Mouse (Mus musculus) midbrain, embryonic 15.5 days (tissue): ENCODE data around the gene Pbld2. TPM values are rescaled to one million over a fixed set of nuclear protein-coding genes. Genes with fewer than 3 reads are reported as not detected.

Source experiments
- ATAC-seq: fragments of 200-750 bp; cut with Nextera tagmentation; replicated peaks from 2 replicates; pipeline ENCODE4 v1.8.0; 2017; ENCODE audit warnings: moderate TSS enrichment
- H3K27ac ChIP-seq: fragments of 300-500 bp; sonication (generic); 2 replicates; pipeline ENCODE4 v1.5.1; 2015; ENCODE audit warnings: mild to moderate bottlenecking, inconsistent platforms
- H3K27me3 ChIP-seq: fragments of 300-500 bp; sonication (generic); replicated peaks from 2 replicates; pipeline ENCODE4 v1.6.1; 2015; ENCODE audit warnings: inconsistent platforms
- H3K36me3 ChIP-seq: fragments of 300-500 bp; sonication (generic); replicated peaks from 2 replicates; pipeline ENCODE4 v1.6.1; 2015; ENCODE audit warnings: inconsistent platforms
- H3K4me1 ChIP-seq: fragments of 300-500 bp; sonication (generic); 2 replicates; pipeline ENCODE4 v1.6.1; 2015; ENCODE audit warnings: inconsistent platforms
- H3K4me2 ChIP-seq: fragments of 300-500 bp; sonication (generic); 2 replicates; pipeline ENCODE4 v1.6.1; 2015; ENCODE audit warnings: inconsistent platforms, mild to moderate bottlenecking, moderate library complexity
- H3K4me3 ChIP-seq: fragments of 300-500 bp; sonication (generic); 2 replicates; pipeline ENCODE4 v1.5.1; 2015; ENCODE audit warnings: mild to moderate bottlenecking, inconsistent platforms
- H3K9ac ChIP-seq: fragments of 300-500 bp; sonication (generic); 2 replicates; pipeline ENCODE4 v1.6.1; 2015; ENCODE audit warnings: mild to moderate bottlenecking, inconsistent platforms
- H3K9me3 ChIP-seq: fragments of 300-500 bp; sonication (generic); 2 replicates; pipeline ENCODE4 v1.6.1; 2016; ENCODE audit warnings: inconsistent platforms
- WGBS: fragments of 180-500 bp; shearing (Covaris S2); methylation state at CpG from one replicate; pipeline ENCODE4 v1.1.7; 2015; ENCODE audit warnings: mixed read lengths; 5-methylcytosine and 5-hydroxymethylcytosine counted together
- polyA plus RNA-seq: library from polyadenylated mRNA; unstranded; fragments of >200 nt; fragmentation: Nextera tagmentation; extraction: Ambion mirVana; gene quantifications from 2 replicates; pipeline ENCODE4 v1.2.1, GENCODE M21; 2015

The Pbld2 gene
- polyA plus RNA-seq, 1 experiment from 2014 or later, result 1.1 TPM

DNA sequence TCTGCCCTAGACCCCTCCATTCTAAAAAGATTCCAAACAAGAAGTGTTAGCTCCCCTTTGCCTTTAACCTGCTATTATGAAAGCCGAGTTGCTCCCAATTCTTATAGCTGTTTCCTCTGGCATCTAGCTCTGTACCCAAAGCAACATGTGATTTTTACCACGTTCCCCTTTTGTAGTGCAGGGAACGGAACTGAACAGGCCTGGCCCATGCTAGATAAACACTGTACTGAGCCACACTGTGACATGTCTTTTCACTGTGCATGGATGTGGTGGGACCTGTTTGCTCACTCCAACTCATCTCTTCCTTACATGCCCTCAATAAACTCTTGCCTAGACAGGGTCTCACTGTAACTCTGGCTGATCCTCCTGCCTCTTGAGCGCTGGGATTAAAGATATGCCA is 13.8 kb upstream of the Pbld2 start:
- Histone ChIP-seq H3K36me3 (peaks cover 54% of the 10 kb centered on the region), H3K4me2 (no peak overlapping the region), H3K27ac (no peak overlapping the region), H3K9me3 (no peaks in the 10 kb centered on the region), H3K9ac (no peak overlapping the region), H3K4me3 (no peak overlapping the region), H3K27me3 (no peaks in the 10 kb centered on the region), H3K4me1 (no peaks in the 10 kb centered on the region)
- 84% methylated on average over 4 of the region's 4 CpGs for WGBS
- no peak for ATAC-seq

DNA sequence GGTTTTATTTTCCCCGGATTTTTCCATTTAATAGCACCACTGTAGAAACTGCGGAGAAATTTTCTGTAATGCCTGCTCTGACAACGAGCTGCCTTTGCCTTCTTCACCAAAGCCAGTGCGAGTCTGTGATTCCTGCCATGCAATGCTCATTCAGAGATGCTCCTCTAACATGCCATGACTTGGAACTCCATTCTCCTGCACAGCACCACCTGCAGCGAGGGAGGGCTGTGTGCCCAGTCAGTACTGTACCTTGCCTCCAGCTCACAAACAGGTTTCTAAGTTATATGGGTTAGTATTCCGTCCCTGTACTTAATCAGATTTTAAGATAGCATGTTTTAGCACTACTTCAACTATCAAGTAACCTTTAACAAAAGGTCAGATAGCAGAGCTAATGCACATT is 12.6 kb upstream of the Pbld2 start:
- Histone ChIP-seq H3K4me3 (no peak overlapping the region), H3K4me2 (no peak overlapping the region), H3K4me1 (no peaks in the 10 kb centered on the region), H3K27me3 (no peaks in the 10 kb centered on the region), H3K36me3 (peaks cover 65% of the 10 kb centered on the region), H3K9ac (no peak overlapping the region), H3K27ac (no peak overlapping the region), H3K9me3 (no peaks in the 10 kb centered on the region)
- 92% methylated on average over 6 of the region's 6 CpGs for WGBS
- no peak for ATAC-seq

DNA sequence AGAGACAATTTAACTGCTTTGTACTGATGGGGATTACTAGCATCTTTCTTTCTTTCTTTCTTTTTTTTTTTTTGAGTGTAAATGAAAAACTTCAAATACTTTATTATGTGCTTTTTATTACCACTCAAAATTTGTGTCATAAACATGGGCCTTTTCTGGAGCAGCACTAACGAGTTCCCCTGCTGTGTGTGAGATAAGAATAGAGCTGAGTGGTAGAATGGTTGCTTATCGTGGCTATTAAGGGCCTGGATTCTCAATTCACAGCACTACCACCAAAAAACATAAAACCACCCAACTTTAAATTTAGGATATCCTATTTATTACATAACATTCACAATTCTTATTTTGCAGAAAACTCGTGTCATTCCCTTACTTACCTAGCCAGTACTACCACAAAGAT is 10.6 kb upstream of the Pbld2 start:
- no peak for ATAC-seq
- Histone ChIP-seq H3K9ac (no peak overlapping the region), H3K4me3 (no peak overlapping the region), H3K36me3 (peaks cover 56% of the 10 kb centered on the region), H3K27me3 (no peaks in the 10 kb centered on the region), H3K9me3 (no peaks in the 10 kb centered on the region), H3K4me1 (peaks cover 6% of the 10 kb centered on the region; the same call in 1 of the 2 replicates), H3K4me2 (no peak overlapping the region), H3K27ac (no peak overlapping the region)
- WGBS, result 84% methylated on average over 3 of the region's 3 CpGs

DNA sequence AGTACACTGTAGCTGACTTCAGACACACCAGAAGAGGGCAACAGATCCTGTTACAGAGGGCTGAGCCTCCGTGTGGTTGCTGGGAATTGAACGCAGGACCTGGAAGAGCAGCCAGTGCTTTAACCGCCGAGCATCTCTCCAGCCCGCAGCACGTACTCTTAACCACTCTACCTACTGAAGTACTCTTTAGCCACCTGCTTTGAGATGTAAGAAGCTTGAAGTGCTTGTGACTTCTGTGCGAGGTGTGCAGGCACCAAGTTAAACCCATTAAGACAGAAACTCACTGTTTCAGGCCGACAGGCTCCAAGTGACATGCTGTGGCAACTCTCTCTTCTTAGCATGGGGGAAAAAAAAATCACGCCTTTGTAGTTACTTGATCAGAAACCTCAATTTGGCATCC is 9.9 kb upstream of the Pbld2 start:
- peaks cover 56% of the 10 kb centered on the region for H3K36me3 ChIP-seq
- no peak overlapping the region for H3K27ac ChIP-seq
- no peaks in the 10 kb centered on the region for H3K27me3 ChIP-seq
- no peak for ATAC-seq
- WGBS, result 87% methylated on average over 9 of the region's 9 CpGs
- H3K9me3 ChIP-seq, result no peaks in the 10 kb centered on the region
- no peak overlapping the region for H3K9ac ChIP-seq
- peaks cover 10% of the 10 kb centered on the region for H3K4me1 ChIP-seq
- no peak overlapping the region for H3K4me3 ChIP-seq
- no peak overlapping the region for H3K4me2 ChIP-seq

DNA sequence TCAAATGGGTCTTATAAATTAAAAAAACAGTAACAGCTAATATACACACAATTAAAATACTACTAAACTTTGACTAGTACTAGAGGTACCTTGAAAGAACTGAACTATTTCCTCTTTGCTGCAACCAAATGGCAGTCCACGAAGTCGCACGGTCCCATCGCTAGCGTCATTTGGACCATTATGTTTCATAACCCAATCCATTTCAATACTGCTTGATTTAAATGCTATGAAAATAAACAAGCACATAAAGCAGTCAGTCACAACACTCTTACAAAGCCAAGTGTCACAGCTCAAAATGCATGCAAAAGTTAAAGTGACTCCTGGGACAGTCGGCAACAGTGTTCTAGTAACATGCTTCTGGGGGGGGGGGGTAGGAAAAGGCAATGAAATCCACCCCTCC is 4.8 kb upstream of the Pbld2 start:
- no peak overlapping the region for H3K9ac ChIP-seq
- 85% methylated on average over 6 of the region's 6 CpGs for WGBS
- ATAC-seq, result no peak
- no peak overlapping the region; the same call in 1 of the 2 replicates for H3K4me2 ChIP-seq
- no peaks in the 10 kb centered on the region for H3K27me3 ChIP-seq
- peaks cover 36% of the 10 kb centered on the region for H3K4me1 ChIP-seq
- H3K9me3 ChIP-seq, result no peaks in the 10 kb centered on the region
- no peak overlapping the region for H3K27ac ChIP-seq
- no peak overlapping the region for H3K4me3 ChIP-seq
- H3K36me3 ChIP-seq, result peaks cover 24% of the 10 kb centered on the region

DNA sequence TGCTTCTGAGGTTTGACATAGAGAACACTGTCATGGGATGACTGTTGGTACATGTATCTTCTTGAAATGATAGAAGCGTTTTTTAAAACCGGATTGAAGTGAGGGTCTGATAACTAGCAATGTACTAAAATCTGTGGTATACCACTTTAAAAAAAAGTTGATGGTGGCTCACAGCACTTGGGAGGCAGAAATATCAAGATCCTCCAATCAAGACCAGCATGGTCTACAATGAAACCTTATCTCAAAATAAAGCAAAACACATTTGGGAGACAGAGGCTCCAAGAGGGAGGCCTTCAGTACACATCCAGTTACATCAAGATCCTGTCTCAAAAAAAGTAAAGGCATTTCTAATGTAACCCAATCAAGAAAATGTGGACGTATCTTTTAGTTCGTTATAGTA is 2.4 kb upstream of the Pbld2 start:
- peak overlapping the region; percentile 98 for H3K9ac ChIP-seq
- peak overlapping the region; percentile 97 for H3K4me3 ChIP-seq
- H3K36me3 ChIP-seq, result peaks cover 8% of the 10 kb centered on the region
- H3K9me3 ChIP-seq, result no peaks in the 10 kb centered on the region
- no peak for ATAC-seq
- no peaks in the 10 kb centered on the region for H3K27me3 ChIP-seq
- H3K27ac ChIP-seq, result no peak overlapping the region
- WGBS, result 28% methylated on average over 4 of the region's 4 CpGs
- H3K4me2 ChIP-seq, result peak overlapping the region; percentile 68
- H3K4me1 ChIP-seq, result peaks cover 53% of the 10 kb centered on the region

DNA sequence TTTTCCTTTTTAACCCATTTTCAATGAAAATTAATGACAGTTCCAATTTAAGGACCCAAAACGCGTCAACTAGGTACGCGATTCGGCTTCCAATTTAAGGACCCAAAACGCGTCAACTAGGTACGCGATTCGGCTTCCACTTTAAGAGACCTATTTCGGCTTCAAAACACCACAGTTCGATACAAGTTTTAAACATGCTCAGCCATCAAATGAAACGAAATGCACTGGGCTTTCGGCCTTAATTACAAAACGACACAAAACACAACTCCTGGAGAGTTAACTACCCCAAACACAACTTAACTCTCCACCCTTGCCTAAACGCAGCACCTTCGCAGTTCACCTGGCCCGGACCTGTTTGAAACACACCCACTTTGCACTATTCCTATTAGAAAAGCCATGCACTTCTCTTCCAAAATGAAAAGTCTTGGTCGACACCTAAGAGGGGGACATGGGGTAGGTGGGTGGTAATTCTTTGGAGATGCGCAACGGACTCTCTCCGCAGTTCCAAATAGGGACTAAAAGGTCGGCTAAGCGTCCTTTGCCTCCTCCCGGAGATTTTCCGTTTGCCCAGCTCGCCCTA is 1.5 kb upstream of the Pbld2 start:
- peak overlapping the region; percentile 68 for H3K4me2 ChIP-seq
- H3K27me3 ChIP-seq, result no peaks in the 10 kb centered on the region
- peak overlapping the region; percentile 98 for H3K9ac ChIP-seq
- peak overlapping the region; percentile 100 for H3K27ac ChIP-seq
- no peaks in the 10 kb centered on the region for H3K36me3 ChIP-seq
- no peak for ATAC-seq
- peaks cover 56% of the 10 kb centered on the region for H3K4me1 ChIP-seq
- no peaks in the 10 kb centered on the region for H3K9me3 ChIP-seq
- WGBS, result under 1% methylated on average over 27 of the region's 27 CpGs
- peak overlapping the region; percentile 97 for H3K4me3 ChIP-seq

DNA sequence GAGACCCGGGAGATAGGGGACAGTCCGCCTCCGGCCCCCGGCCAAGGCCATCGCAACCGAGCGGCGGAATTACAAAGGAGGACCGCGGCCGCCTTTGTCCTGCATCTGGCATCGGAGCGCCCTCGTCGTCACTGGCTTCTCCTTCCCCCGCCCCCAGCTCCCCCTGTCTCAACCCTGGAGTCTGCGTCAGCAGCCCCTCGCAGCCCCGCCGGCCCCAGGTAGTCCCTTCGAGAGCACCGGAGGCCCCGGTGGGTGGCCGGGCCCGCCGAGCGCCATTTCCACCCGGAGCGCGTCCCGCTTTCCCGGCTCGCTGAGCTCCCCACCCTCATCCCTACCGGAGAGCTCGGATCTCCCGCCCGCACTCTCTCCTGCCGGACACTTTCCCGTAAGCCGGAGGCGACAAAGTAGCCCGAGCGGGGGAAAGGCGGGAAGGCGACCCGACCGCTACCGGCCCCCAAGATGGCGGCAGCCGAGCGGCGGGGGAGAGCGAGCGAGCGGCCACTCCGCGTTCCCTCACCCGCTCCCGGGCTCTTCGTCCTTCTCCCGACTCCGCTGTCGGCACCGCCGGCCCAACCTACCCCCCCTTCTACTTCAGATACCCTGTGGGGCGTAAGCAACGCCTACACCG is 880 bp upstream of the Pbld2 start:
- no peaks in the 10 kb centered on the region for H3K27me3 ChIP-seq
- peak; percentile 45 for ATAC-seq
- peak overlapping the region; percentile 98 for H3K9ac ChIP-seq
- peak overlapping the region; percentile 100 for H3K27ac ChIP-seq
- peaks cover 54% of the 10 kb centered on the region for H3K4me1 ChIP-seq
- H3K9me3 ChIP-seq, result no peaks in the 10 kb centered on the region
- under 1% methylated on average over 68 of the region's 68 CpGs for WGBS
- no peaks in the 10 kb centered on the region for H3K36me3 ChIP-seq
- peak overlapping the region; percentile 97 for H3K4me3 ChIP-seq
- peak overlapping the region; percentile 68 for H3K4me2 ChIP-seq

DNA sequence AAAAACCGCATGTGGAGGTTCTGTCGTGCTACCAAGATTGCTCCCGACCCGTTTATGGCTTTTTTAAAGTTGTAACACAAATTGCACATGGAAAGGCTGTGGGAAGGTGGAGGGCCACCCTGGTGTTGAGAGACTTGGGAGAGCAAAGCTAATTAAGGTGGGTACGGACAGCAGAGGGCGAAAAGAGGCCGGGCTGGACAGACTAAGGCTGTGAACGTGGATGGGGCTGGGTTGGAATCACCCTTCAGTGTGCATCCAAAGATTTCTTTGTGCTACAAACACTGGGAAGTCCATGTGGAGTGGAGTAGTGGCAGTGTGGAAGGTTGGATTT is 430 bp downstream of the Pbld2 start:
- H3K9ac ChIP-seq, result peak overlapping the region; percentile 98
- H3K4me2 ChIP-seq, result peak overlapping the region; percentile 68
- H3K36me3 ChIP-seq, result no peaks in the 10 kb centered on the region
- H3K27ac ChIP-seq, result peak overlapping the region; percentile 100
- H3K4me3 ChIP-seq, result peak overlapping the region; percentile 97
- ATAC-seq, result peak; percentile 53
- H3K4me1 ChIP-seq, result peaks cover 52% of the 10 kb centered on the region
- WGBS, result under 1% methylated on average over 8 of the region's 8 CpGs
- H3K9me3 ChIP-seq, result no peaks in the 10 kb centered on the region
- no peaks in the 10 kb centered on the region for H3K27me3 ChIP-seq

DNA sequence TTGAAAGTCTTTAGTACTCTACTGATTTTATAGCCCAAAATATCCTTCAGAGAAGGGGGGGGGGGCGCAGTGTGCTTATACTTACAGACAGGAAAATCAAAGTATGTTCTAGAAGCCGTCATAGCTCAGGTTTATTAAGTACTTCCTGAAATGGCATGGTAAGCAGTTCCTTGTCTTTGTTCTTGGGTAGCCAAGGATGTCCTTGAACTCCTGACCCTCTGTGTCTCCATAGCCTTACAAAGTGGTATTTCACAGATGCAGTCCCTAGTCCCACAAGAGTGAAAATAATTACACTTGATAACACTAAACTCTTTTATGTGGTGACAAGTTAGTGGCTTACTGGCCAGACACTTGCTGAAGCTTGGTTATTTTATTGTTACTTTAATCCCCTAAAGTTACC is 901 bp downstream of the Pbld2 start:
- Histone ChIP-seq H3K27me3 (no peaks in the 10 kb centered on the region), H3K36me3 (no peaks in the 10 kb centered on the region), H3K27ac (peak overlapping the region; percentile 100), H3K9ac (peak overlapping the region; percentile 98), H3K4me2 (peak overlapping the region; percentile 68), H3K4me1 (peaks cover 52% of the 10 kb centered on the region), H3K9me3 (no peaks in the 10 kb centered on the region), H3K4me3 (peak overlapping the region; percentile 97)
- WGBS, result 7% methylated on average over 2 of the region's 2 CpGs
- ATAC-seq, result no peak

DNA sequence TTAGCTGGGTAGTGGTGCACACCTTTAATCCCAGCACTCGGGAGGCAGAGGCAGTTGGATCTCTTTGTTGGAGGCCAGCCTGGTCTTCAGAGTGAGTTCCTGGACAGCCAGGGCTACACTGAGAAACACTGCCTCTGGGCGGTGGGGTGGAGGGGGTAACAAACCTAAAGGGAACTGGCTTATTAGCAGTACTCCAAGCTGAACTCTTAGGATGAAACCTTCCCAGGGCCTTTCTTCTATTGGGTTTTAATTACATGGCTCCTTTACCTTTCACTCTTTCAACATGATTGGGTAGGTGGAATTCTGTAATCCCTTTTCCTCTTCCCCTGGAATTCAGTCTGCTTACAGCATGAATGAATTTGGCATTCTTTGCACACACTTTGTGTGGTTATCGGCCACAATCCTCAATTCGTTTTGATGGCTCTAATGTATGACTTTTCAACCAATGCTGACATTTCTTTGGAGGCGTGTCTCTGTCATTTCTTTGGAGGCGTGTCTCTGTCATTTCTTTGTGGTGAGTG is 1.4 kb downstream of the Pbld2 start:
- Histone ChIP-seq H3K27me3 (no peaks in the 10 kb centered on the region), H3K4me2 (peak overlapping the region; percentile 68), H3K27ac (peak overlapping the region; percentile 100), H3K4me3 (peak overlapping the region; percentile 97; the same call in 1 of the 2 replicates), H3K36me3 (no peaks in the 10 kb centered on the region), H3K9ac (0 out of 2 replicates have a peak overlapping the region, but pooled peaks have one; percentile 2), H3K9me3 (no peaks in the 10 kb centered on the region), H3K4me1 (peaks cover 46% of the 10 kb centered on the region)
- 4% methylated on average over 6 of the region's 6 CpGs for WGBS
- ATAC-seq, result no peak

DNA sequence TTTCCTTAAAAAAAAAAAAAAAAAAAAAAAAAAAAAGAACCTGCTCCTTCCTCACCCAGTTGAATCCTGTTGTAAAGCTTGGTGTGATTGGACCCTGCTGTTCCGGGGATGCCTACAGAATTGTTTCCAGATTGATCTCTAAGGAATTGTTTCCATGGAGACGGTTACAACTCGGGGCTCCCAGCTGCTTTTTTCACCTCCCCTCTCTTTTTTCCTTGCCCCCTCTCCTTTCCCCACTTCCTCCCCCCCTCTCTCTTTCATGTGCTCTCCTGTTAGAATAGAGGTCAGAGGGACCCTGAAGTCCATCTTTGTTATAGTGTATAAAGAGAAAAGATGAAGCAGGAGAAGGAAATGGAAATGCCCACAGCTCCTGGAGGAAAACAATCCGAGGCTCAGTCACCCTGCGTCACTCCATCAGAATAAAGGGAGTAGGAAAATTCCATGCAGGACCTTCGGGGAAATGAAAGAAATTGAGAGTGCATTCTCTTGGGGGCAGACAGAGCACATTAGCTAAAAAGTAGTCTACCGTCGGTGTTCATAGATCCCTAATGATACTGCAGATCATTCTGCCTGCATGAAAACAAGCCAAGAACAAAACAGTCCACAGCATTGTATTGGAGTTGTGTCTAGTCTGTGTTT is 2.2 kb downstream of the Pbld2 start:
- ATAC-seq, result no peak
- Histone ChIP-seq H3K9me3 (no peaks in the 10 kb centered on the region), H3K36me3 (no peaks in the 10 kb centered on the region), H3K27me3 (no peaks in the 10 kb centered on the region), H3K4me3 (peak overlapping the region; percentile 15), H3K9ac (peak overlapping the region; percentile 13; the same call in 1 of the 2 replicates), H3K4me2 (peak overlapping the region; percentile 68), H3K27ac (peak overlapping the region; percentile 100), H3K4me1 (peaks cover 39% of the 10 kb centered on the region)
- 1% methylated on average over 8 of the region's 8 CpGs for WGBS
